Mouse (Mus musculus) embryo, embryonic 10.5 days (tissue): Measurements from ENCODE around the gene Ppp1r3c.

ENCODE experiments used
- DNase-seq: peaks from one replicate; pipeline ENCODE4 v3.0.0-alpha.2; 2015; ENCODE audit warnings: low spot score

Ppp1r3c gene

DNA sequence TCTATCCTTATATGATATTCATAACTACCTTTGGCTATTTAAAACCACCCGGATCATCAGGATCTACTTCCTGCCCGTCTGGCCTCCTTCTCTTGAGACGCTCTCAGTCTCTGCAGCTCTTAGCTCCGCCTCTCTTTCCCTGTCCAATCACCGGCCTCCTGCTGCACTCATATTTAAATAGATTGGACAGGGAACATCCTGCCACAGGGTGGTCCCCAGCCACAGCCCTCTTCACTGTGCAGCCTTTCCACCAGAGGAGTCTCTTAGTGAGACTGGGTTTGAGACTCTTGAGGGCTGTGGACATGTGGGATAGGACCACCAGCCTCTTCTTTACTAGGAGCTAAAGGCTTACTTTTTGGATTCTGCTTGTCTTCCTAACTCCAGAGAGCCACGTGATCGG, 20.2 kb downstream of the Ppp1r3c start:
- peak; percentile 25 for DNase-seq

DNA sequence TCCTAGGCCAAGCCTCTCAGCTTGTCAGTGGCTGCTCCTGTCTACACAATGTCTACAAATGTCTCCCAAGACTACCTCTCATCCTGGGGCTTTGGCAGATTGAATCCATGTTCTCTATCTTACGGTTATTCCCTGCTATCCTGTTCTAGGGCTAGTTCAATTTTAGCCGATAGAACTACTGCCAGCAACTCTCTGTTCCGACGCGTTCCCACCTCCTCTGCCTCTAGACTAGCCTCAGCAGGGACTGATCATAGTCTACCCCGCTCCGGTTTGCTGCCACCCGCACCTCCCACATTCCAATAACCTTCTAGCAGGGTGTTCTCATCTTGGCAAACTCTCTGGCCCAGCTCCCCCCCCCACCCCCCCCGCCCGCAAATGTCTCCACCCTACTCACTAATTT, 20.9 kb downstream of the Ppp1r3c start:
- DNase-seq = no peak

DNA sequence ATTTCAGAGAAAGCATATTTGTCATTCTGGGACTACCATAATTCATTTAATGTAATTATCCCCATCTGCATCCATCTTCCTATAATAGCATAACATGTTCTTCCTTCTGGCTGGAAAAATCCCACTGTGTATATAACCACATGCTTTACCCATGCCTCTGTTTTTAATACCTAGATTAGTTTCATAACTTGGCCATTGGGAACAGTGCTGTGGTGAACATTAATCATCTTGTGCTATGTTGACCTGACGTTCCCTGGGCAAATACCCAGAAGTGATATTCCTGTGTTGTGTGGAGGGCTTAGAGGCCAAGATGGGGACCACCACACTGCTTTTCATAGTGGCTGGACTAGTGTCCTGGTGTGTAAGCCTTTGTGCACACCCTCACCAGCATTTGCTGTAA, 22.0 kb downstream of the Ppp1r3c start:
- DNase-seq = no peak

DNA sequence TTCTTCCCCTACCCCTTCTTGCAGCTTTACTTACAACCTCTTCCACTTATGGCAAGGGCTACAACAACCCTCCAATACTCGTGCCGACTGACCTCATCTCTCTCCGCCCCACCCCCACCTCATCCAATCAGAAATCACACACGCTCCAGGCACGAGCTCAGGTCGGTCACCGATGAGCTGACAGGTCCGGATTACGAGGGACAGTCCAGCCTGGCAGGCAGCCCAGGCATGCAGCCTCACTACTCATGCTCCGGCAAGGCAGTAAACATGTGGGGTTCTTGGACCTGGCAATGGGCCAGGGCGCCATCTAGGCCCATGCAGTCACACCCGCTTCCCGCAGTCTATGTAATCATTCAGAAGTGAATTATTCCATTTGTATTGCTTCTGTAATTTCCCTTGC, 23.4 kb downstream of the Ppp1r3c start:
- DNase-seq = no peak

DNA sequence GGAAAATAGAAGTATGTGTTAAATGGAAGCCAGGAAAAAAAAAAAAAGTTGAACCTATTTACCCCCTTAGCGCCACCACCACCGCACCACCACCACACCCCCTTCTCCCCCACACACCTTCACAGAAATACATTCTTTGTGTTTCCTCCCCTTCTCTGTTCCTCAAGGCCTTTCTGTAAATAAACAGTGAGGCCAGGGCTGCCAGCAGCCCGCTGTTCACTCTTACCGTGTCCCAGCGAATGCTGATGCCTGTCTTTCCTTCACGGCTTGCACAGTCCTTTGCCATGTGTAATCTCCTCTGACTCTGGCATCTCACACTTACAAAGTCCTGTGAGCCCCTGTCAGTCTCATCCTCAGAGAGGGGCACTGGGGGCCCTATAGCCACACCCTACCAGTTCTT, 30.3 kb downstream of the Ppp1r3c start:
- DNase-seq = no peak

DNA sequence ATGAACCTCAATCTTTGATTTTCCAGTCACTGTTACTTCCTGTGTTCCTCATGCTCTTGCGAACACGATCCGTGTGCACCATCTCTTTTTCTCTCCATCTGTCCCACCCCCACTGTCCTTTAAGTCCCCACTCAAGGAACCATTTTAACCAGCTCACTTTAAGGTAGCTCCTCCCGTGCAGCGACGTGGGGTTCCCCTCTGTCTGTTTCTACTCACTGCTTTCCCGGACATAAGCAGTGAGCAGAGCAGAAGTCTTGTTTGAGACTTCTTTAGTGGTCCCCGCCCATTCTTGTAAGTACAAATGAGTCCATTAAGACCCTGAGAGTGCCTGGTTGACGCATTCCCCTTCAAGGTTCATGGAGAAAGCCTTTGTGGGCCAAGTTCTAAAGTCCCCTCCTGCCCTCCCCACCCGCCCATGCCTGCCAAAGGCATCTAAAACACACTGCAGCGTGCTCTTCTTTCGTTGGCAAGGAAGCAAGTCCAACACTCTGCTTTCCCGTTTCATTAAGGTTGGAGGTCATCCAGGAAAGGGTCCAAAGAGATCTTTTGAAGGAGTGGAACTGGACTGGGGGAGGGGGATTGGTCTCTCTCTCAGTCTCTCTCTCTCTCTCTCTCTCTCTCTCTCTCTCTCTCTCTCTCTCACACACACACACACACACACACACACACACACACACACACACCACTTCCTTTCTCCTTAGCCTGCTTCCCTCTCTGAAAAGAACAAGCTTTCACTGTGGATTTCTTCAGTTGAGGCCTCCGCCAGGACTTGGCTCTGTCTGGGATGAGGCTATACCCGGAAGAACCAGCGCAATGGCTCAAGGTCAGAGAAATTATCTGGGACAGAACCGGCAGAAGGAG, 30.9 kb downstream of the Ppp1r3c start:
- no peak for DNase-seq

DNA sequence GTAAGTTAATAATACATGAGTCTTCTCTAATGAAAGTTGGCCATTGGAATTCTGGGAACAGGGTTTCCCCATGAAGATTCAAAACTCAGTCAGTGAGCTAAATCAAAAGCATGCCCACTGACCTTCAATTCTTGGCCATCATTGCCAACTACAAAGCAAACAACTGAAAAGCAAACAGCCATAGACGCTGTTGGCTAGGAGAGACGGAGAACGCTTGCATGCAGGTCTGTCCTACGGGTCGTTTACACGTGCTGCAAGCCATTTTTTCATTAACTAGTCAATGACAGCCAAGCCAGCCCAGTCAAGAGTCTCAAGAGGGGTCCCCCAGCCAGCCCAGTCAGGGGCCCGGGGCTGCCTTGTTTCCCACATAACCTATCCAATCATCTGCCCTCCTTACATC, 31.7 kb downstream of the Ppp1r3c start:
- DNase-seq = no peak

DNA sequence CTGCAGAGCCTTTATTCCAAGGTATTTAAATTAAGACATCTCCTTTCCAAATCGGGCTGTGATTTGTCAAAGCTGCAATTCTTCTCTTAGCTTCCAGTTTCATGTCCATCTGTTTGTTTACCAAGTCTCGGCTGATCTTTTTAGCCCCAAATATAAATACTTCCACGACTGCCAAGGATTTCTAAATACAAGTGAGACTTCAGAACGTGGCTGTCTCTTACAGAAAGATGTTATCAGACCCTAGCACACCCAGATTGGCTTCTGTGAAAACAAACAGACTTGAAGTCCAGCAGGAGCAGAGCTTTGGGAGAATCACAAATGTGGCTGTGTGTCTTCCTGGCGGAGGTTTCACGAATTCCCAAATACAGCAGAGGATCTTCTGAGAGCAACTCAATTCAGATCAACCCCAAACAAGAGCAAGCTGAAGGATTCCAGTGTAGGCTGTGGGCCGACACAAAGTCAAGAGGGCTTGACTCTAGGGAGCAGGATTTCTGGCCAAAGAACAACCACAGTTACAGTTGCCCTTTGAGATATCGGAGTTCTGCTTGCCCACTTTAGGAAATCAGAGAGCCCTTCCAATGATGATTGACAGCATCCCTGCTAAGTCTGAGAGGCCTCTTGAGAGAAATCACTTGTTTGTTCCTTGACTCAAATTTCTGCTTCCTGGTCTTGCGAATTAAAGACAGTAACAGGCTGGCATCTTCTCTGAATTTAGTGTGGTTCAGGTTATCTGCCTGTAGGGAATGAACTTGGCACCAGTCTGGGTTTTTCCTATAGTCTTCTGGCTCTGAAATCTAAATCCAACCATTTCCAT, 34.4 kb downstream of the Ppp1r3c start:
- DNase-seq = peak; percentile 16

DNA sequence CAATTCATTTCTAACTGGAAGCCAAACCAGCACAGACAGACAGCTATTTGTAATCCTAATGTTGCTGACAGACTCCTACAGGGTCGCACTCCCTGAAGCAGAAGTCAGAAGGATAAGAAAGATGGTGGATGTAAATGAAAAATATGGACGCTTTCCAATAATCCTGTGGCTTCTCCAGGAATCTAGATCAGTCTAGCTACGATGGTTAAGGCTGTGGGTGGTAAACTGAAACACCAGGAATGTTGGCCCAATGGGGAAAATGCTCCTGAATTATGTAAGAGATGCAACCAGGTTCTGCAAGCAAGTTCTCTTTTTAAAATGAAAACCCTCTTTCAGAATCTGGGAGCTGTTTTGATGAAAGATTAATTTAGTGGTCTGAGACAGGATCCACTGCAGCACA, 35.1 kb downstream of the Ppp1r3c start:
- no peak for DNase-seq

DNA sequence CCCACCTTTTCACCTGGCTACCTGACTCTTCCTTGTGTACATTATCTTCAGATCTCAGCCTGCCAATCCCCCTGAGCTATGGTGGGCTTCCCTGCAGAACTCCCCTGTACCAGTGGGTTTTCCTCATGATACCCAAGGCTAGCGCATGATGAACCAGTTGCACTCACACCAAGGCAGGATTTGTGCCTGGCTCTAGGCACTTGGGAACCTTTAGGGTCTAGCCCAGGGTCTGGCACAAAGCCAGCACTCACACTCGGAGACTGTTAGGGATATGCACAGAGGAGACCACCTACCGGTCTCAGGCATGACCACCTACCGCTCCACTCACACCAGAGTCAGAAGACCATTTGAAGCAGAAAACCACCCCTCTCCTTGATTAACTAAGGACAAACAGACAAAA, 35.5 kb downstream of the Ppp1r3c start:
- DNase-seq = no peak

DNA sequence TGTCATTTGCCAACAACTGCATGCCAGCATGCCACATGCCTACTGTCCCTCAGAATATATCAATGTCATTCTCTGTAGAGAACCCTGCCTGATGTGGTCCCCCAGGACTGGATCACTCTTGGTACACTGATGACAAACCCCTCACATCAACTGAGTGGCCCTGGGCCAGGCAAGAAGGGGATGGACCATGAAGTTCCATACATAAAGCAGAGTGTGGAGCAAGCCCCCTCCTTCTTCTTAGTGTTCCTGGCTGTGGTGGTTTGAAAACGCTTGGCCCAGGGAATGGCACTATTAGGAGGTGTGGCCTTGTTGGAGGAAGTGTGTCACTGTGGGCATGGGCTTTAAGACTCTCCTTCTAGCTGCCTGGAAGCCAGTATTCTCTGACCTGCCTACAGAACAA, 37.3 kb downstream of the Ppp1r3c start:
- DNase-seq = no peak

DNA sequence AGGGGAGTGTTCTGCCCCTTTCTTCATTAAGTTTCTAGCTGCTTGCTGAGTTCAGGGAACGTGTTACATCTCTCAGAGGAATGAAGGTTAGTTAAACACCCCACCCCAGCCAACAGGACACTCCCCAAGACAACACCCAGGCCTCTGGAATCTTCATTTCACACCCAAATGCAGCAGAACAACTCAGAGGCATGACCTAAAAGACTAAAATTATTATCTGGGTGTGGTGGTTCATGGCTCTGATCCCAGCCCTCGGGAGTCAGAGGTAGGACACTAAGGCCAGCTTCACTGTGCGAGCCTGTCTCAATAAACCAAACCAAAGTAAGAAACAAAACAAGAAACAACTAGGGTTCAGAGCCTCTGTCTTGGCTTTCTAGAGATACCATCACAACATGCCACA, 38.3 kb downstream of the Ppp1r3c start:
- no peak for DNase-seq

DNA sequence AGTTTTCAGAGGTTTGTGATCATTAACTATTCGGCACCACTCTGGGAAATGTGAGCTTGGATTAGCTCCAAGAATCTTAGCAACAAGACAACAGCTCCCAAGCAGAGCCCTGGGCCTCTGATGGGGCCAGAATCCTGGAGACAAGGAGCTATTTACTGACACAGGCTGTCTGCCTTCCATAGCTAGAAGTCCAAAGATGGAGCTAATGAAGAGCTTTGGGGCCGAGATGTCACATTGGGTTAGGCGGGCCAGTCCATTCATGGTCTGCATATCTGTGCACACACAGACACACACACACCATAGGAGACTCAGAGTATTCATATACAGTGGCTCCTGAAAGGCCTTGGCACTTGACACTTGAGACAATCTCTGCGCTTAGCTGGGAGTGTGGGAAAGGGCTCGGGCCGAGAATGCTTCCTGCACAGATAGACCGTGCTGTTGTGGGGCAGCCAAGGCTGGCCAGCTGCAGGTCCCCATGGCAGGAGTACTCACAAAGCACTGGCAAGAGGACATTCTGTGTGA, 39.8 kb downstream of the Ppp1r3c start:
- no peak for DNase-seq

DNA sequence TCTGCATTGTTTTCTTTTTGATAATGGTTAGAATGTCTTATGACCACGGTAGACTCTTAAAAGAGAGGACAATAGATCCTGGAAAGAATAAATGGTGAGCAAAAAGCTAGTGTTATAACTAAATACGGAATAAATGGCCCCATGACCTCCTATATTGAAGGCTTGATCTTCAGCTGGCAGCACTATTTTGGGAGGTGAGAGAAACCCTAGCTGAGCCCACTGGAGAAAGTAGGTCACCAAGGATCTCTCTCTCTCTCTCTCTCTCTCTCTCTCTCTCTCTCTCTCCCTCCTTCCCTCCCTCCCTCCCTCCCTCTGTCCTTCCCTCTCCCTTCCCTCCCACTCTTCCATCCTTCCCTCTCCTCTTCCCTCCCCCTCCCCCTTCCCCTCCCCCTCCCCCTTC, 42.9 kb downstream of the Ppp1r3c start:
- DNase-seq = no peak

DNA sequence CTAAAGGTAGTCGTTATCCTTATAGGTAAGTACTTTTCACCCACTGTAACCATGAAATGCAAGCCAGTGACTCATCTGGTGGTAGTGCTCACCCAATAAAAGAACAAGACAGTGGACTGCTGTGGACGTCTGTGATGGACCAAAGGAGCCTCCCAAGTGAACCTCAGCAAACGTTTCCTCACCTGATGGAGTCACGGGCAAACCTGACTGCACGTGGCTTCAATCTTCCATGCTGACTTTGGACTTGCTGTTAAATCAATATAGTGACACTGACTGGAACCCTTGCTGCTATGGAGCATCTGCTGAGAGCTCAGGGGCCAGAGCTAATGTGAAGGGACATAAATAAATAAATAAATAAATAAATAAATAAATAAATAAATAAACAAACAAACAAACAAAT, 44.5 kb downstream of the Ppp1r3c start:
- DNase-seq = no peak

DNA sequence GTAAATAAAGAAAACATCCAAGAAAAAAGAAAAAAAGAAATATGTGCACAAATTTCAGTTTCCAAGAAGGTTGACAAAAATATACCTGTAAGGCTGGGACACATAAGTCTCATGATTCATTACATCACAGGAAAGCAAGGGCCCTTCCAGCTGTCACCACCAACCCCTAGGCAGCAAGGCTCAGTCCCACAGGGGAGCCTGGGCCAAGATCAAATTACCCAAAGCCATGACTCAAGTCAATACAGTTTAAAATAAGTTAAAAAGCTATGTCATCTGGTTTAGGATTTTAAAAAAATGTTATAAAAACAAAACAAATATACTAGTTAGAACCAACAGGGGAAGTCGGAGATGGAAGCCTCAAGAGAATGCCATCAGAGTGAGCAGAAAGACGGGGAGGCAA, 45.2 kb downstream of the Ppp1r3c start:
- no peak for DNase-seq

DNA sequence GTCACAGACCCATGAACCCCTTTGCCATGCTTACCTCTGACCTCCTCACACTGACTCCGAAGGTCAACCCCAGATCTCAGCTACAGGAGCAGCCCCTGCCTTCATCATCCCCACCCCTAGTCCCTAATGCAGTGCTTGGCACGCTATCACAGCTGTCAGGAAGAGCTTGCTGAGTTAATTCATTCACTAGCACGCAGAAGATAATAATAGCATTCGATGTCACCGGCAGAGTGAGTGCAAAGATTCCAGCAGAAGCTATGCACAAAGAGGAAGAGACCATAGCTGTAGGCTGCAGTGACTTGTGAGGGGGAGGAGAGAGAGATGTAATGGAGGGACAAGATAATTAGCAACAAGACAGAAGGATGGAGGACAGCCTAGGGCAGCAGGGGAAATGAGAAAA, 47.2 kb downstream of the Ppp1r3c start:
- DNase-seq = no peak

DNA sequence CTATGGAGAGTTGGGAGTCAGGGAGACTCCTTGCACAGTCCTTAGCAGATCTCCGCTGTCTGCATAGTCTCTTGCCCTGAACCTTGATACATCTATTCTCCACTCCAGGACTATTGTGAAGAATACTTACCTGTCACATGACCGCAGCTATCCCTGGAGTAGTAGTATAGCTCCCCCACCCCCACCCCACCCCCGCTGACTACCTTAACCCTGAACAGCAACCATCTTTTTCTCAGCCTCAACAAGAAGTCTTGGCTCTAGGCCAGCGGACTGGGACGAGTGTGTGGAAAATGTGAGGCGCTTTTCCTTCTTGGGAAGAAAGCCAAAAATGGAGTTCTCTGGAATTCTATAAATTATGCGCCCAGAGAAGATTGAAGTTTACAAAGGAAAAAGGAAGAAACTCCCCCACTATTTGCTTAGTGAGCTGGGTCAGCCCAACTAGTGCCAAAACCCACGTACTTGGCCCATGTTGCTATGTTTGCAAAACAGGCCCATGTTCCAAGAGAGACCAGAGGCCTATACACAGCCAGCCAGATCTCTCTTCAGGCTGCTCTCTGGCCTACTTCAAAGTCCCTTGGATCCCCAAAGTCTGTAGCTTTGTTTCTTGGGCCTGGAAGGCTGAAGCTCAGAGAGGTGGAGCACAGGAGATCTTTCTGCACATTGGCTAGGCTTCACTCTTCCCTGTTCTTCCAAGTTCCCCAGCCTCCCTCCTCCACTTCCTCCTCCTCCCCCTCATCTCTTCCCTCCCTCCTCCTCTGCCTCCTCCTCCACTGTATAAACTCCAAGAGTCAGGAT, 48.4 kb downstream of the Ppp1r3c start:
- DNase-seq = no peak

DNA sequence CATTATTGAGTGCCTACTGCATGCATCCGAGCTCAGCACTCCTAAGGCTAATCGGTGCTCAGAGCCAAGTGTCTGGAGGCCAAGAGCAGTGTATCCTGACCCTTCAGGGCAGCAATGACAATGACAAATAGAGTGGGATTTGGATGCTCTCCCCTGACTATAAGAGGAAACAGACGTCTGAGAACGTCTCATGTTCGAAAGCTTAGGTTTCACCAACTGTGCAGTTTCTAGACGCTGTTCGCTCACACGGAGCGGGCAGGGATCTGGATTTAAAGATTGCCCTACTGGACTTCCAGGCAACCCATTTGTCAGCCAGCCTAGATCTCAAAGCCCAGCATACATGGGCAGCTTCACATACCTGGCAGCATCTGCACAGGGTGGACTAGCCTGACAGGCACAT, 49.4 kb downstream of the Ppp1r3c start:
- no peak for DNase-seq

DNA sequence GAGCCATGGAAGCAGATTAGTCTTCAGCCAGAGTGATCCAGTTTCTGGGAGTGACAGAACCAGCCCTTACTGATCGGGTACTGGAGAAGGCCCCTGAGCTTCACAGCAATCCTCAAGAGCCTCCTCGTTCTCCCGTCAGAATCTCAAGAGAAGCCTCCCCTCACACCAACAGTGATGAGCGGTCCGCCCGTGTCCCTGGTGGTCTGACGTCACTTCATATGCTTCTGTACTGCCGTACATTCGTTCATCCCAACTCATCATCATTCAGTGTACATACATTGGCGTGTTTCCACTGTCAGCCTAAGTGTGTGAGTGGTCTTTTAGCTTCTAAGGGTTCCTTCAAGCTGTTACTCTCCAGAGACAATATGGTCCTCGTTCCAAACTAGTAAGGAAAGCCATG, 50.4 kb downstream of the Ppp1r3c start:
- no peak for DNase-seq

DNA sequence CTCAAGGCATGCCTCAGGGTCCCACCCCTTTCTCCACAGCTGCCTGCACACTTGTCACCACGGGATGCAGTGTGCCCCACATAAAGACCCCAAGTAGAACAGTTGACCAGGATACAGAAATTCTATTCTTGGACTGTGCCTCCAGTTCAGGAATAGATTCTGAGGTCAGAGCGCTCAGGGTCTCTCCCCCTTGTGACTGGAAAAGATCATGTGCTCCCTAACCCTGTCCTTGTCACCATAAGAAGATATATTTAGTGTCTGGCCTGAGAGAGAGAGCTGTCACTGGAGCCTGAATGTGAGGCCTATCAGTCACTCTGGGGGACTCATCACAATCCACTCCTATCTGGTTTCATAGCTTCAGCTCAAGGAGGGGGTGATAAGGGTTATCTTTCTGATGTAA, 53.9 kb downstream of the Ppp1r3c start:
- no peak for DNase-seq
